Mouse (Mus musculus) right cerebral cortex, postnatal 36 days (tissue): Measurements from ENCODE around the gene Acin1.
"Not testable (repeated sequence)": the region's sequence is repeated elsewhere in the genome, so short reads cannot be mapped to it uniquely, and the experiment has no call there.

Source experiments
- DNase-seq, 2 experiments: peaks; one replicate each; pipeline ENCODE4 v3.0.0; 2022; ENCODE audit warnings: low spot score in 2 of 2, mixed read lengths in 1 of 2

The Acin1 gene

DNA sequence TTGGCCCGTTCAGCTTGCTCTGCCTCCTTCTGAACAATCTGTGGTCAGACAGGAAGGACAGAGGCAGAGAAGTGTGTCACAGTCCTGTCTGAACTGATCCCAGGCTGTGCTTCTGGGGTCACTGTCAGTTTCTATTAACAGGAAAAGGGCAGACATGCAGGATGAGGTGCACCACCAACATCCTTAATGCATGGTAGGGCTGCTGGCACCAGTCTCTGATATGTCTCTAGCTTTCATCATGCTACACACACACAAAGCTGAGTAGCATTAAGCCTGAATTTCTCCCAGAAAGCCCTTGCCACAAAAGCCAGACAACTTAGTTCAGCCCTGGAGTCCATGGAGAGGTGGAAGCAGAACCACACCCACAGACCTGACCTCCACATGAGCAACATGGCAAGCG lies 43.7 kb downstream of the Acin1 start:
- no peak for DNase-seq

GRCm38 (mm10) chr14:54642224-54642944 lies 44.3 kb downstream of the Acin1 start:
- no peak for DNase-seq

- peak; percentile 81 to 86 for DNase-seq
Observed at GRCm38 (mm10) chr14:54641305-54641969, 45.3 kb downstream of the Acin1 start, which contains the start of gene Cdh24. Gene Cdh24 (minus strand): TSS chr14:54641364.

- DNase-seq: no peak
Observed at GRCm38 (mm10) chr14:54640946-54641304, 45.8 kb downstream of the Acin1 start, which contains the start of gene Gm17606. Gene Gm17606 (plus strand): TSS chr14:54640952.

DNA sequence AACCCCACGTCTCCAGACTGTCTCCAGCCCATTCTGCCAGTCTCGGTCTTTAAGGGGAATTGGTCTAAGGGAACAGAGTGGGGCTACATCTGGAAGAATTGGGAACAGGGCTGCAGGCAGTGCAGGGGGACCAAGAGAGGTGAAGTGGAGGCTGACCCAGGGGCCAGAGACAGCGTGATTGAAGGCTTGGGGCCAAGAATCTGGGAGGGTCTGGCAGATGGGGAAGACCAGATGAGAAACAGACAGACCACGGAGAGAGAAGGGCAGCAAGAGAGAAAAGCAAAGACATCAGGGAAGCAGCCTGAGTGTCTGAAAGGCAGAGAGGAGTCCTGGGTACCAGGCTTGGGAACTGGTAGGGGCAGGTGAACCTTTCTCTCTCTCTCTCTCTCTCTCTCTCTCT lies 46.6 kb downstream of the Acin1 start:
- no peak for DNase-seq

DNA sequence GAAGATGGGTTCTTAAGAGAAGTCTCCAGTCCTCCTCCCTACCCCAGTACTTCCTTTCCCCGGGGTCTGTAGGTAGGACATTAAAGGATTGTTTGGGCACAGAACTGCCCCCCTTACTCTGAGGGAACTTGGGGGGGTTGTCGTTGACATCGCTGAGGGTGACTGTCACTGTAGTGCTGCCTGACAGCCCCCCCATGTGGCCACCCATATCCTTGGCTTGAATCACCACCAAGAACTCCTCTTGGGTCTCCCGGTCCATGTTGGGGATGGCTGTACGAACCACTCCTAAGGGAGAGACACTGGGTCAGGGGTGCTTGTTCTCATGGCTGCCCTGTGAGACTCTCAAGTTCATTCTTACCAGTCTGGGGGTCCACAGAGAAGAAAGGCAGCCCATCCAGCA lies 48.5 kb downstream of the Acin1 start:
- DNase-seq: no peak

DNA sequence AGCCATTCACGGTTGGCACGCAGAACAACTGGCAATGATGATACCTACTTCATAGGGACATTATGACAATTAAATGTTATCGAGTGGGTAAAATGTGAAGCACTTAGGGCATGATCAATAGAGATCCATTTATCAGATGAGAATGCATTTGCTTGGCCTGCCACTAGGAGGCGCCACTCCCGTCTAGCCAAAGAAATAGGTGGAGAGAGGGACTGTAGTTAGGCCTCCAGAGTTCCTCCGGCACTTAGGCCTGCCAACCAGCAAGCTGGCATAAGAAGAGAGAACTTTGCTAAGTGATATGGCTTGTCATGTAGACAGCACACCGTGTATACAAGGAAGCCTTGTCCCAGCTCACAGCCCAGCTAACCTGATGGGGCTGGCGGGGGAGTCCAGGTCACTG lies 49.8 kb downstream of the Acin1 start:
- DNase-seq: no peak

GRCm38 (mm10) chr14:54634182-54634581 lies 52.5 kb downstream of the Acin1 start:
- DNase-seq: no peak

DNA sequence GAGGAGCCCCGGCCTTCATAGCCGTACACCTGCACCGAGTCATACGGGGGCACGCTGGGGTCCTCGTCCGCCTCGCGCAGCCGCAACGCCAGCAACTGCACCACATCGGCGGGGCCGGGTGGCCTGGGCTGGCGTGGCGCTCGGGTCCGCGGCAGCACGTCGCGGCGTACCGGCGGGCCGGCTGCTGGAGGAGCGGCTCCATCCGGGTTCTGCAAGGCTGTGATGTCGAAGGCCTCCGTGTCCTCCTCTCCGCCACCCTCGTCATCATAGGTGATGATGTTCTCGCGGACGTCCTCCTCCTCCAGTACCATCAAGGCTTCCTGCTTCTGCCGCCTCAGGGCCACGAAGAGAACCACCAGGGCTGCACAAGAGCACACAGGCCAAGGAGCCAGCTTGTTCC lies 54.5 kb downstream of the Acin1 start:
- no peak for DNase-seq

DNA sequence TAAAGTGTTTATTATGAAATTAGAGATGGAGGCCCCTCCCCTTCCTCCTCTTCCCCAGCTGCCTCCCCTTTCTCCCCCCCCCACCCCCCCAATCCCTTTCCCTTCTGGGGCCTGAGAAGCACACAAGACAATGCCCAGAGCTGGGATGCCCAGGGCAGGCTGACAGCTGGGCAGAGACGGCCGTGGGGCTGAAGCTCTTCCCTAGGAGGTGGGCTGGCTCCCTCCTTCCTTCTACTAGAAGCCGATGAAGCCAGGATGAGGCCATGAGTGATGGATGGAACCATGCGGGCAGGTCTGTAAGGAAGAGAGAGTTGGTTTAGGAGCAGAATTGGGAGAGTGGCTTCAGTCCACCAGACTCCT lies 55.5 kb downstream of the Acin1 start:
- DNase-seq: no peak

DNA sequence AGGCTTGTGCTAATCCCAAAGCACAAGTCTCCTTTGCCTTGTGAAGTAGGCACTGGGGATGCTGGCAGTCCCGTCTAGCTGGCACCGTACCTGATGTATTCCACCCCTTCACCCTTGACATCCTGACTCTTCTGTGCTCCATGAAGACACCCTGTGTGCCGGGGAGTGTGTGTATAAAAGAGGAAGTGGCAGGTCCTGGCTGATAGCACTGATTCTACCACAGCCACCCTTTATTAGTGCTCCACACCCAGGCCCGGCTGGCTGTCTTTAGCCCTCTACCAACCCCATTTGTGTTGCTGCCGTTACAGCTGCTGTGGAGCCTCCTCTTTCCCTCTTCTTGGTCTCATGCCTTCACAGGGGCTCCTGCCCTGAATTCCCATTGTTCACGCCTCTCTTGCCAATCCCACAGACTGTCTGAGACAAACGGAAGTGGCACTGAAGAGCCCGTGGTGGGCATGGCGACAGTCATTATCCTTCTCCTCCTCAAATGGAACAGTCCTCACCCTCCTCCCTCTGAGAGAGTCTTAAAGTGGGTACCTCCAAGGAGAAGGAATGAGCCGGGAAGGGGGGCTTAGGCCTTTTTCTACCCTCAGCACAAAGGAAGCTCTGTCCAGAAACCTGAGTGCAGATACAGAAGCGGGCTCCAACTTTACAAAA lies 56.0 kb downstream of the Acin1 start:
- no peak for DNase-seq

- DNase-seq: no peak
Observed at GRCm38 (mm10) chr14:54629797-54630196, 56.9 kb downstream of the Acin1 start.

GRCm38 (mm10) chr14:54628103-54628502 lies 58.6 kb downstream of the Acin1 start:
- no peak for DNase-seq

DNA sequence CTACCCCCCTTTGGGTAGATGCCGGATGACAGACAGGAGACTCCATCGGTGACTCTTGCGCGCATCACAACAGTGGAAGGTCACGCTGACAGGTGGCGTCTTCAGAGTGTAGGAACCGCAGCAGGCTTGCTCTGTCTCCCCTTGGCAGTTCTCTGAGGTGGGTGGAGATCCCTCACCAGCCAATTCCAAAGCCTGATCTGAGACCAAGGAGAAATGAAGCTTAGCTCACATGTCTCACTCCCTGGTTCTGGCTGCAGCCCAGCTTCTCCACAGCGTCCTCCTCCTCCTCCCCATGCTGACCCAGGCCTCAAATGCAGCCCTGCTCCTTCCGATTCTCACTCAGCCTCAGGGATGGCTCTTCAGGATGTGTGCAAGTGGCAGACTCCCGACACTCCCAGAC lies 61.8 kb downstream of the Acin1 start:
- no peak for DNase-seq

DNA sequence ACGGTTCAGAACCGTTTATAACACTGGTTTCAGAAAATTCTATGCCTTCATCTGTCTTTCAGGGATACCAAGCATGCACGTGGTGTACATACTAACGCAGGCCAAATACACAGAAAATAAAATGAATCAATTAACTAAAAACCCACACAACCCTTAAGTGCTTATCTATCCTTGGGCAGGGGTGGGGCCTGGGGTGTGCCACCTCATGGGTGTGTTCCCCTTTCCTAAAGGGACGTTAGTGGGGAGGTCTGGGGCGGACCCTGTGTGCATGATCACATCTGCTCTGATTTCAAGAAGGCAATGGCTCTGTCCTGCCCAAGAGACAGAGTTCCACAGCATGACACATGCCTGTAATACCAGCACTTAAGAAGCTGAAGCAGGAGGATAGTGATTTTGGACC lies 63.4 kb downstream of the Acin1 start:
- no peak for DNase-seq

GRCm38 (mm10) chr14:54621133-54621532 lies 65.6 kb downstream of the Acin1 start, which contains the start of gene Psmb11:
Gene Psmb11 (plus strand): TSS chr14:54621433.
- no peak for DNase-seq

DNA sequence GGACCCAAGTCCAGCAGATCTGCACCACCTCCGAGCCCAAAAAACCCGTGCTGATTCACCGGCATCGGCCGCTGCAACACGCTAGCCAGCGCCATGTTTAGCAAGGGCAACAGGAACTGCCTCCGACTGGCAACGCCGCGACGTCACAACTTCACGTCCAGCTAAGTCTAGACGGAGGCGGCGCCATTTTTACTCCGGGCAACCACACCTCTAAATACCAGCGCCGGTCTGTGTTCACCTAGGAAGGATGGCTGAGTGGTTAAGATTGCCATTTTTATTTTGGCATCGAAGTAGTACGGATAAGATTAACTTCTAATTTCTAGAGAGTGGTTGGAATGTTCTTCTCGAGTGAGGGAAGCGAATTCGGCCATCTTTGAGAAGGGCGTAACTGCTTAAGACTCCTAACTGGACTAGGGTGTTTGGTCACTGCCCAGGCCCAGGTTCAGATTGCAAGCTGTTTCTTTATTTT lies 68.8 kb downstream of the Acin1 start, which contains the start of gene Psmb5:
Gene Psmb5 (minus strand): TSS at position 126 of the 469 bp plus-strand sequence.
- peak; percentile 85 to 87 for DNase-seq

GRCm38 (mm10) chr14:54617152-54617896 lies 69.4 kb downstream of the Acin1 start:
- DNase-seq: no peak

DNA sequence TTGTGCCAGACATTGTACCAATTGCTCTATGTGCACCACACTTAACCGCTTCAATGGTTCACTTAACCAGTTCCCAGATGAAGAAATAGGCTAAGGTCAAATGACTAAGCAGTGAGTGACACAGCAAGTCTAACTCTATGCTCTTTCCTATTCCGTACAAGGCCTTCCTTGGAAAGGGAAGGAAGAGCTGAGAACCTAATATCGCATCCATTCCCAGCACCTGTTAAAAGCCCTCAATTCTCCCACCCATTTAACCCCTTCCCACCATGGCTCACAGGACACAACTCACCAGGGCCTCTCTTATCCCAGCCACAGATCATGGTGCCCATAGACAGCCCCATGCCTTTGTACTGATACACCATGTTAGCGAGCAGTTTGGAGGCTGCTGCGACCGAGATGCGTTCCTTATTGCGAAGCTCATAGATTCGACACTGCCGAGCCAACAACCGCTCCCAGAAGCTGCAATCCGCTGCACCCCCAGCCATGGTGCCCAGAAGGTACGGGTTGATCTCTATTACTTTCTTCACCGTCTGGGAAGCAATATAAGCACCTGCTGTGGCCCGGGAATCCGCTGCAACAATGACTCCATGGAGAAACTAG lies 70.4 kb downstream of the Acin1 start:
- DNase-seq: no peak

DNA sequence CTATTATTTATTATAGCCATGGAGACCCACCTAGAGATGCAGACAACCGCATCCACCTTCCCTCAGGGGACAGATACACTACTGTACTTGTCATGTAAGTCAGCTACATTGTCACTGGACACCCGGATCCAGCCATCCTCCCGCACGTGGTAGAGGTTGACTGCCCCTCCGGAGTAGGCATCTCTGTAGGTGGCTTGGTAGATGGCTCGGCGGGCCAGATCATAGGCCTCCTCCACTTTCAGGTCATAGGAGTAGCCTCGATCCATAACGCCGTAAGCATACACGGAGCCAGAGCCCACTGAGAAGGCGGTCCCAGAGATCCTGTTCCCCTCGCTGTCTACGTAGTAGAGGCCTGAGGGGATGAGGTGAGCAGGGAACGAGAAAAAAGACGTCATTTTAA lies 72.6 kb downstream of the Acin1 start:
- DNase-seq: not testable (repeated sequence)

- peak in 1 of 2 experiments; percentile 55 for DNase-seq
Observed at GRCm38 (mm10) chr14:54610648-54611047, 76.1 kb downstream of the Acin1 start.
